Mouse (Mus musculus) kidney, adult 11 months (tissue): ENCODE results near the gene Alpl.

Experiments used
- DNase-seq: peaks from one replicate; pipeline ENCODE4 v3.0.0; 2022

Gene Alpl

DNA sequence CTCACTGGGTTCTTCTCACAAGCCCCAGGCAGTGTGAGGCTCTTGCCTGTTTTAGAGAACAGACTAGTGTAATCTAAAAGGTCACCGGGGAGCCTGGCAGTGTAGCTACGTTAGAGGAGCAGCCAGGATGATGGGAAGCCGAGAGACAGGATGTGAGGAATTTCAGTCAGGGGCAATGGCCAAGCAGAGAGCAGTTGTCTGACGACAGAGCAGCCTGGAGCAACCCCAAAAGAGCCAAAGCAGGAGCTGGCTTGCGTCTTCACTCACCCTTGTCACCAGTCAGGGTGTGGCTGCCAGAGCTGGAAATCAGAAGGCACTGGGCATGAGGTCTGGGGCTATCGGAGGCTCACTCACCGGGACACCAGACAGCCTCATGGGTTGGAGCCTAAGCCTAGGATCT lies 26.5 kb downstream of the Alpl start:
- DNase-seq = no peak

DNA sequence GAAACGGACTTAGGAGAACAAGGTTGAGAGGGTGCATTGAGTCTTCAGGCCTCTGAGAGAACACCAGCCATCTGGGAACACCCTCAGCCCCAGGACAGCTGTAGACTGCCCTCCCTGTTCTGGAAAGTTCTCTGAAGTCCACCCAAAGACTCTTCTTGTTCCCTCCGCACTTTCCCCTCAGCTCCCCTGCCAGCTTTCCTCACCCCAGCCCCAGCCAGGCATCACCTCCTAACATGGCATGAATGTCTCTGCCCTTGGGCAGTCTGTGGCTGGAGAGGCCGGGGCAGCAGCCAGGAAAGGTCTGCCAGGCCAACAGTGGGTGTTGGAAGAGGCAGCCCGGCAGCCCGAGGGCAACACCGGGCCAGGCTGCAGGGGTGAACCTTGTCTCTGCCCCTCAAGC lies 27.4 kb downstream of the Alpl start:
- no peak for DNase-seq

DNA sequence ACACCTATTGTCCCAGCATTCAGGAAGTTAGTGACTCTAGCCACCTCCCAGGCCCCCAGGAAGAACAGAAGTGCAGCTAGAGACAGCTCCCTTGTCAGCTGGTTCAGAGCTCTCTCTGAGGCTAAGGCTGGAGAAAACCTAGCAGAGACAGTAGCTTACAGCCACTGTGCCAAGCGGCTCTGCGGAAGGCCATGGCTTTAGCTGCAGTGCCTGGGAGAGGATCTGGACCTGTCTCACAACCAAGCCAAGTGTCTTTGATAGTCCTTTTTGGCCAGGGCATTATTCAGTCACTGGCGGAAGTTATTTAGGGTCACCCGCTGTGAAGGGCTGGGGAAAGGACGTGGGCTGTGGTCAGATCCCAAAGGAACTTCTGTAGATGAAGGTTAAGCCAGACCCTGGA lies 27.8 kb downstream of the Alpl start:
- no peak for DNase-seq

DNA sequence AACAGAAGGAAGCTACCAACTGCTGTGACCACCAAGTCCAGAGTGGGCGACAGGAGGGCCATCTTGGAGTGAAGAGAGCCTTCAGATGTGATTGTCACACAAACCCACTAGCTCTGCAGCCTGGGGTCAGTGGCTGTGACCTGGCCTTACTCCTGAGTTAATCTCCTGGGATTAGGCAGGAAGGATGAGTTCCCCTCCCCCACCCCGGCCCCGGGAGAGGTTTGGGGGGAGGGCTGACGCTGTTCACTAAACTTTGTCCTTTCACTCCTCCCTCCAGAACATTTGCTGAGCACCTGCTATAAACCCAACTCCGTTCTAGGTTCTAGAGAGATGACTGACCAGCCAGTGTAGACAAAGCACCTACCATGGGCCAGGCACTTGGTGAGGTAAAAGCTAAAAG lies 29.8 kb downstream of the Alpl start:
- peak; percentile 62 for DNase-seq

DNA sequence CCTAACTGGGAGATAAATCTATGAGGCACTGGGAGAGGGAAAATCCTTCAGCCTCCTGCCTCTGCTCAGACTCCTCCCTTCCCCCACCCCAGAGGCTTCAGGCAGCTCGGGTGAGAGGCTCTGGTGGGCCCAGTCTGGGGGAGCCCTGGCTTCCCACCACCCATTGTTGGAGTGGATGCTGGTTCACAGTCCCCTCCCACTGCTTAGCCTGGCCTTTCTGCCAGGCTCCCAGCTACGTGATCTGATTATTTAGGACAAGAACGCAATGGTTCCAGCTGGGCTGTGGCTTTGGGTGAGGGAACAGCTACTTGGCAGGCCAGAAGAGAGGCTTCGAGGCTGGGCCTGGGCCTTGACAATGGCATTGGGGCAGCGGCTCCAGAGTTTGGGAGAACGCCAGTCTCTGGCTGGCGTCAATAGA lies 30.6 kb downstream of the Alpl start:
- DNase-seq = no peak

DNA sequence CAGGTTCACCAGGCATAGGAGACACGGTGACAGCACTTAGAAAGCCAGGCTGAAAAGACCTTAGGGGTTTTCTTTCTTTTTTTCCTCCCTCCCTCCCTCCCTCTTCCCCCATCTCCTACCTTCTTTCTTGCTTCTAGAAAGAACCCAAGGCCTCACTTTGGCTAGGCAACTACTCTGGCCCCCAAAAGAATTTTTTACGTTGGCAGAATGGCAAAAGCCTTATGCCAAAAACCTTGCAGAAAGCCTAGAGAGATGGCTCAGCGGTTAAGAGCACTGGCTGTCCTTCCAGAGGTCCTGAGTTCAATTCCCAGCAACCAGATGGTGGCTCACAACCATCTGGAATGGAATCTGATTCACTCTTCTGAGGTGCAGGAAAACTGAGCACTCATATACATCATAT lies 31.6 kb downstream of the Alpl start:
- DNase-seq = no peak

DNA sequence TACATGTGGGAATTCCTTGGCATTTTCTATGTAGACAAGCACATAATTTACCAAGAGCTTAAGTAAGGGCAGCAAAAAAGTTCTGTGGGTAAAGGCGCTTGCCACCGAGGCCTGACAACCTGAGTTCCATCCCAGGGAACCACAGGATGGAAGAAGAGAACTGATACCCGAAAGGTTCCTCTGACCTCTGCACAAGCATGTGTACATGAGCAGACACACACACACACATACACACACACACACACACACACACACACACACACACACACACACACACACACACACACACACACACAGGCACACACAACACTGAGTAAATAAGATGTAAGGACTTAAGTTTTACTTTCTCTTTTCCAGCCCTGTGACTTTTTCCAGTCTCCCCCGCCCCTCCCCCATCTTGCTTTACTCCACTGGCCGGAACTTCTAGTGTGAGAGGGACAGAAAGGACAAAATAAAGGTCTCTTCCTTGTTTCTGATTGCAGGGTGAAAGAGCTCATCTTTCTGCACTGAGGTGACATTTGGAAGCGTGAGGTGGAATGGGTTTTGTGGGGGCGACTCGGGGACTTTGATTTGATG lies 32.2 kb downstream of the Alpl start:
- no peak for DNase-seq

DNA sequence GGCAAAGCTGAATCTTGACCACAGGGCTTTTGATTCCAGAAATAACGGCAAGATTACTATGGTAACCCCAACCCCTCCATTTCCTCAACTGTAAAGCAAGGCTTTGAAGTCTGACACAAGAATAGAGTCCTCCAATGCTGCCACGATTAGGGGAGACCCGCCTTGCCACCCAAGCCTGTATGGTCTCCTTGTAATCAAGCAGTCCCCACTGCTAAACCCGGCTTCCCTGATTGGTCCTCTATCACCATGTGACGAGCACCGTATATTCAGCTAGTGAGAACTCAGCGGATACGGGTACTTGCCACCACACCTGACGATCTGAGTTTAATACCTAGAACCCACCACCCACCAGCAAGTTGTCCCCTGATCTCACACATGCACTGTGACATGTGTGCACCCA lies 33.3 kb downstream of the Alpl start:
- no peak for DNase-seq

DNA sequence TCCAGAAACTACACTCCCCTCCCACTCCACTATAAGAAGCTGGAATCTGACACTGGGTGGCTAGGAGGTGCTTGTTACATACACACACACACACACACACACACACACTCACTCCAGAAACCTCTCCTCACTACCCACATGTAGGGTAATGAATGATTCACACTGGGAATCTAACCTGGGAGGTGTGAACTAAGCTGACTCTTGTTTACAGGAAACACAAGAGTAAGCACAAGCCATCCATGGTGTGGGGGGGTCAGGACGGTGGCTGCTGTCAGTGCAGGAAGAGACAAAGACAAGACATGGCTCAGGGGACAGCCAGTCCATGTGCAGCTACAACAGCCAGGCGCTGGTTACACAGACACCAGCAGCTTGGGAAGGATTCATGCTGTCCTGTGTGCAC lies 41.7 kb downstream of the Alpl start:
- peak; percentile 66 for DNase-seq

DNA sequence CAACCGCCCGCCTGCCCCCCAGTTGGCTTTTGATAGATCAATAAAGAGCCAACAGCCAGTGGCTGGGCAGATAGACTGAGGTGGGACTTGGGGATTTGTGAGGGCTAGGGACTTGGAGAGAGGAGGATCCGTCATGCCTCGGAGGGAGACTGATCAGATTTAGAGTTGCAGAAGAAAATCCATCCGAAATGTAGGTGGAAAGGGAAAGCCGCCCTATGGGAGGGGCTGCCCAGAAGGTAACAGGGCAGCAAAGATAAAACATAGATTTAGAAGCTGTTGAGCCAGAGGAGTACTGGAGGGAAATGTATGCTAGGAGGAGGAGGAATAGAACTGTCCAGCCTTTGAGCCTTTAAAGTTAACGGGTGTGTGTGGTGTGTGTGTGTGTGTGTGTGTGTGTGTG lies 43.0 kb downstream of the Alpl start:
- no peak for DNase-seq

DNA sequence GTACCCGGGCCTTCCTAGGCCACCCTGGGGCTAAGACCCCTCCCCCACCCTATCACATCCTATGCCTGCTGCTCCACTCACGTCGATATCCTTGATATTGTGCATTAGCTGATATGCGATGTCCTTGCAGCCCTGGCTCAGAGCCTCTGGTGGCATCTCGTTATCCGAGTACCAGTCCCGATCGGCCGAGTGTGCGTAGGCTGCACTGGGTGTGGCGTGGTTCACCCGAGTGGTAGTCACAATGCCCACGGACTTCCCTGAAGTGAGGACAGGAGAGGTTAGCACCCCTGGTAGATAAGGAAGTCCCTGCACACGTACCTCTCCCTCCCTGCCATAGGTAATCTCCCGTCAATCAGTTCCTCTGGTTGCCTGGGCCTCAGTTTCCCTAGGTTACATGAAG lies 43.7 kb downstream of the Alpl start:
- DNase-seq = no peak

DNA sequence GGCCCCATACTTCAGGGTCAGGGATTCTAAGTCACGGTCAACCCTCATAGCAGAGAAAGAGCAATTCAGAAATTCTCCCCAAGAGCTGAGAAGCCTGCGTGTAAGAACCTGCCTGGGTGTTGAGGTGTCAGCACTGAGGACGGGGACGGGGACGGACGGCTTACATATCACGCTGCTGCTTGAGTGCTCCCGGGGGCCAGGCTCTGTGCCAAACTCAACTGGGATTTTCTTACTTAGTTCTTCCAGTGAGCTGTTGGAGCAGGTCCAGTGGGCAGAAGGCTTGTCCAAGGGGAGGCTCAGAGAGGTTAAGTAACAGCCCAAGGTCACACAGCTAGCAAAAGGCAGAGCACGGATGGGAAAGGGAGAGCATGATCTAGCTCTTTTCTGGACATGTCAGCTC lies 44.5 kb downstream of the Alpl start:
- peak; percentile 77 for DNase-seq

DNA sequence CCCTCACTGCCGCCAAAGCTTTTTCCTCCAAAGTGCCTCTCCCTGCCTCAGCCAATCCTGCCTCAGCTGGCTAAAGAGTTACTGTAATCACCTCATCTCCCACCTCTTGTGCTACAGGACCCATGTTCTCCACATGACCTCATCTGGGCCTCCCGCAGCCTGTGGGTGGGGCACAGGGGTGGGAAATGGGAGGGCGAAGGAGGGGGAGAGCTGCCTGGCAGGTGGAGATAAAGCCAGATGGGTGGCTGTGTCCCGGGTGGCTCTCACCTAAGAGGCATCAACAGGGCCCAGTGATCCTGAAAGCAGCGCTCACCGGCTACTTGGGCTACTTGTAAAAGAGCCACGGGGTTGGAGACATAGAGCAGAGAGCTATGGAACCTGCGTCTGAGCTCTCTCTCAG lies 44.9 kb downstream of the Alpl start:
- no peak for DNase-seq

DNA sequence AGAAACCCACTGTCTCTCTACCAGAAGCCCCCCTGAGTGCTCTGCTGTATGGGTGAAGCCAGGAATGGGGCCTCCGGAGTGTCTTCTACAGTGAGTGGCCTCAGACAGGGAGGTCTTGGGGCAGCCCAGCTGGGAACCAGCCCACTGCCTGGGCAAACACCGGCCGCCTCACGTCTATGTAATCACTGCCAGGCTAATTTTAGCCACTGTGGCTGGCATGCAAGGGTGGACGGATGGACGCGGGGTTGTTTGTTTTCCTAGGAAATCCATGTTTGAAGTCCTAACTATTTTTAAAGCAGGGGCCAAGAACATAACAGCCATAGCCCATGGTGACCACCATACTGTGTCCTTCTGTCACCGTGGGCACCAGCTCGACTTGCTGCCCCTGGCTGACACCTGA lies 46.1 kb downstream of the Alpl start:
- no peak for DNase-seq

DNA sequence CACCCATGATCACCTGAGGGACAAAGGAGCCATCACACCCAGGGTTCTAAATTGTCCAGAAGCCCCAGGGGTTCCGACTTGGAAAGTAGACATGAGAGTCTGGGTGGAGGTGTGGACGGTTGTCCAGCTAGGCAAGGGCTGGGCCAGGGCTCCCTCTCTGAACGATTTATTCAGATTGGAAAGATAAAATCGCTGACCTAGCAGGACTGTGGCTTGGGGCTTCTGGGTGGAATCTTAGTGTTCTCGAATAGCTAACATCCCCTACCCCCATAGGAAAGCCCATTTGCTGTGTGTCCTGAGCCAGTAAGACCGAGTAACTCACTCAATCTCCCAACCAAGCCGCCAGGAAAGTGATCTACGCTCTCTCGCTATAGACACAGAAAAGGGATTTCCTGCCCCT lies 46.5 kb downstream of the Alpl start:
- no peak for DNase-seq

DNA sequence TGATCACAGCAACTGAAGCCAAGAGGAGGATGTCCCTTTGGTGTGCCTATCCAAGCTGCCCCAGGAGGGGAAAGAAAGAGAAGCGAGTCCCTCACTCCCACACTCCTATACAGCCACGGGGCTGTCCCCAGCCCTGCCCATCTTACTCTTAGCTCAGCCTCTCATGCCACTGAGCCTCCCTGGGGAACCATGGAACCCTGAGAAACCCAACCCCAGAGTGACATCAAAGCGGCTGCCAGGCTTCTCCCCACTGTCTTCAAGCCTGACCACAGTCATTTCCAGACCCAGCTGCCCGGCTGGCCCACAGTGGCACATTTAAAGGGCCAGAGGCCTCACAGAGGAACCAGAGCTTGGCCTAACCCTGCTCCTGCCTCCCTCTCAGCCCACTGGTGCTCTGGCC lies 47.5 kb downstream of the Alpl start:
- no peak for DNase-seq

DNA sequence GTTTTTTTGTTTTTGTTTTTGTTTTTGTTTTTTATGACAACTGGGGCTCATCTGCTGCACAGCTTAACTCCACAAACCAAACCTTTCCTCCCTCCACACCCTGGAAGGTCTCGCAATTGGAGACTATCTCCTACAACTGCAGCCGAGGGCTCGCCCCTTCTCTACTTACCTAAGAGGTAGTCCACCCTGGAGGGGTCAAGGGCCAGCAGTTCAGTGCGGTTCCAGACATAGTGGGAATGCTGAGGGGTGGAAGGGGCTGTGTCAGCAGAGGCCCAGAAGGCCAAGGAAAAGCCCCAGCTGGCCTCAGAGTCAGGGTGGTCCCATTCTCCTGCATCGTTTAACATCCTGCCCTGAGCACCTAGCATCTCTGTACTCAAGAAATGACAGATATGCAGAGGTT lies 48.6 kb downstream of the Alpl start:
- no peak for DNase-seq

DNA sequence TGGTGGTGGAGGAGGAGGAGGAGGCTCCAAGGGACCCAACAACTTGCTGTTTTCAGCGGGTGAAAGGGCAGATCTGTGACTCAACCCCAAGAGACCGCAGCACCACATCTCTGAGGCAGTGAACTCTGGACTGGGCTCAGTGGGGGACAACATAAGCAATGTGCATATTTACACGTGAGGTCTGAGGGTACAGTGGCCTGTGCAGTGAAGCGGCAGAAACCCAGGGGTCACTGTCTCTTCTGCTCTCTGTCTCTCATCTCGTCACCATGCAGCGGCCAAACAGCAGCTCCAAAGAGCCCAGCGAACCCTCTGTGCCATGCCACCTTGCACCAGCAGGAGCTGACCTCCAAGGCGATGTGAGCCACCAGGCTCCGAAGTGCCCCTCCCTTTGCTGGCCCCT lies 49.1 kb downstream of the Alpl start:
- DNase-seq = peak; percentile 93

DNA sequence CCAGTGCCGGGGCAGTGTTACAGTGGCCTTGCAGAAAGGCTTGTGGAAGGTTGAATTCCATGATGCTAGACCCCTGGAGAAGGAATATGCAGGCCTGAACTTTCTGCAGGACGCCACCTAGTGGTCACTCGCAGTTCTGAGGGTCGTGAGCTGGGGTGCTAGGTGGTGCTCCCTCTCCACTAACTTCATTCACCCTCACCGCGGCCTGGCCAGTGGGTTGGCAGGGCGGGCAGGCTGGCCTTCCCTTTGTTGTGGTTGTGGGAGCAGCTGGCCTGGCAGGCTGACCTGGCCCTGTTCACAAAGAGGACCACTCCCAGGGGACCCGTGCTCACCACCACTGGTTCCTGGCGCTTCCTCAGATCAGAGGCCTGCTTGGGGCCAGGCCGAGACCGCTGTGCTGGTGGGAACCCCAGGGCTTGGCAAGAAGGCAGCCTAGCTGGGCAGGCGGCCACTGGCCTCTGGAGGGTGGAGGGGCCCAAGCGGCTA lies 51.7 kb downstream of the Alpl start:
- DNase-seq = no peak

DNA sequence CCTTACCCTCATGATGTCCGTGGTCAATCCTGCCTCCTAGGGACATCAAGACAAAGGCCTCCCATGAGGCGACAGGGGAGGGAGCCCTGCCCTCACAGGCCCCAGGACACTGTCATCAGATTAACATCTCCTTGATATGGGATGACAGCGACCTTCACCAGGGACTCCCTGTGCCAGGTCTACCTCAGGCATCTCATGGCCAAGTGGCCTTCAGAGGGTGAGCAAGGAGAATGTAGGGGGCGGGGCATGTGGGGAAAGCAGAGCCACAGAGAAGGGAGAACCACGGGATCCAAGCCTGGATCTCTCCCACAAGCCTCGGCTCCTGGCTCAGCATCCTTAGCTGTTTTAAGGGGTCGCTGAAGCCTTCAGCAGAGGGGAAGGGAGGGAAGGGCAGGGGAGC lies 52.4 kb downstream of the Alpl start:
- no peak for DNase-seq

DNA sequence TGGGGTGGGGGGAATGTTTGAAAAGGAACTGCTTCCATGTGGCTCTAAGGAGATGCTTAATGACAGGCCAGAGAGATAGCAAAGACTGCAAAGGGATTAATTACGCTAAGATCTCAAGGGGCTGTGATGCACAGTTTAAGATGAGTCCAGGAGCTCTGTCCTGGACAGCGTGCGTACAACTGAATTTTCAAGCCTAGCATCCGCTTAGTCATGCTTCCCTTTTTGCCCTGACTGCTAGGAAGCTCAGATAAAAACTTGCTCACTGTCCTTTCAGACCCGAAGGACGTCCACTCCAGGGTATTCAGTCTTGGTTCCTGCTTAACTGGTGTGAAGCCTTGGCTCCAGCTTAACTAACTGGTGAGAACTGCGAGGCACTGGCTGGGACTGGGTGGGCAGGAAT lies 55.8 kb downstream of the Alpl start:
- DNase-seq = no peak

DNA sequence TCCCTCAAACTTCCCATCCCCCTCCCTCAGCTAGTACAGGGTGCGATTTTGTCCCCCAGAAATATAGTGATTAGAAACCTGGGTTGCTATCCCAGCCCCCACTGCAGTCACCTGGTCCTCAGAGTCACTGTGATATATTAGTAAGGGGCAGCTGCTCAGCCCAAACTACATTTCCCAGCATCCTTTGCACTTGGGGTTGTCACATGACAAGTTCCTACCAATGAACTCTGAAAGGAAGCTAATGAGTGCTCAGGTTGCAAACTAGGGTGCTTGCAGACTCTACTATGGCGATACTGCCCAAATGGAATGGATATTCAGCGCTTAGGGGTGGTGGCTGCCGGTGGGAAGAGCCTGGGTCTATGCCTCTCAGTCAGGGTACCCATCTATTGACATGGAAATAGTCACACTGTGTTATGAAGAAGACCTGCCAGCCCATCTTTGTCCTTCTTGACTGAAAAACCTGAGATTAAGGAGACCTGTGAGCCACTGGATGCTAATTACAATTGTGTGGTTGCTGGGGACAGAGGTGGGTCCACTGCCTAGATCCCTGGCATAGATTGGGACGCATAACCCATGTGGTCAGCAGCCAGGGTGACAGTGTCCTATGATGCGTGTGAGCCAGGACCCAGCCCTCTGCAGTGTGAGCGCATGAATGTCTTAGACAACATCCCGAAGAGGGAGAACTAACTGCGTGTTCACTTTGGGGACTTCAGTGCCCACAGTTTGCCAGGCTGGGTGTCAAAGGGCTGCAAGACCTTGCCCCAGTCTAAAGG lies 56.8 kb downstream of the Alpl start:
- DNase-seq = no peak

DNA sequence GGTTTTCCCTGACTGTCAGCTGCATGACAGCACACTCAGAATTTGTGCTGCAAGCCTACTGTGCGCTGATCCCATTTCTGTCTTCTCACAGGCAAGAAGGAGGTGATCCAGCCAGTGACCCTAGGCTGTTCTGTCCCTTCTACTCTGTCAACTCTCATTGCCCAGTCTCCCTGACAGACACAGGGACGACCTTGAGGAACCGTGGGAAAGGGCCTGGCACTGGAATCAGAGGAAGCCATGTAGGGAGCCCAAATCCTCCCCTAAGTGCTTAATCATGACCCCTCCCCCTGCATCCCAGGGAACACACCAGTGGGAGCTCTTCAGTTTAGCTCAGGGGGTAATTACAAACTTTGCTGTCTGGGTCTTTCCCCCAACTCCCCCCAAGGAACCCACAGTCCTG lies 58.4 kb downstream of the Alpl start:
- no peak for DNase-seq

DNA sequence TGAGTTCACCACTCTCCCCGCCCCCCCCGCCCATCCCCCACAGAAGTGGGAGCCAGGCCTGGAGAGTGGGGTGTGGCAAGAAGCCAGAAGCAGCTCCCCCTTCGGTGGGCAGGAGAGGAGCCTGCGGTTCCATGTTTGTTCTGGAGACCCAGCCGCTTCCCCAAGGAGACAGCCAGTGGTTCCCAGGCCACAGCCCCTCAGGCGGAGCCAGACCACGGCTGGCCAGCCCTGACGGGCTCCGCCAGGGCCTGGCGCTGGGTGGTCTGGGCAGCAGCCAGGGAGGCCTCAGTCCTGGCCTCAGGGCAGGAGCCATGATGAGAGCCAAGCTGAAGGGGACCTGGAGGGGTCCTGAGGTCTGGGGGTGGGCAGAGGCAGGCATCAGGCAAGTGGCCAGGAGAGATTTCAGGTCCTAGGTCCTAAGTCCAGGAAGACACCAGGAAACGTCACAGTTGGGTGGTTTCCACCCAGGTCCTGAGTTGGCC lies 59.9 kb downstream of the Alpl start:
- peak; percentile 86 for DNase-seq

DNA sequence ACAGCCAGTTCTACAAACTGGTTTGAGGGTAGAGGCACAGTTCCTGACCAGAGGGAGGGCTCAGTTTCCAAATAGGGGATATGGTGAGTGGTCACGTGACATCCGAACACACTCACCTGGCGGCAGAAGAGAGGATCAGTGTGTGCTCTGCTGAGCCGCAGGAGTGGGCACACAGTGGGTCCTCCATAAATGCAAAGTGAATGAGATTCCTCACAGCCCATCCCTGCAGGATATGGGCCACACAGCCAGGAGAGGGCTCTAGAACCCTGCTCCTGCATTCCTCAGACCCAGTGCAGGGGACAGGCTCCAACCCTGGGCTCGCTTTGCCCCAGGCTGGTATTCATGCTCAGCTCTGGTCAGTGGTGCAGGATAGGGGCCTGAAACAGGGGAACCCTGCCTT lies 62.7 kb downstream of the Alpl start:
- no peak for DNase-seq
